Mouse (Mus musculus) hindbrain, embryonic 11.5 days (tissue): Measurements from ENCODE around the gene Tomm40l. TPM values are rescaled to one million over a fixed set of nuclear protein-coding genes. Genes with fewer than 3 reads are reported as not detected.

ENCODE experiments used
- ATAC-seq: fragments of 200-750 bp; cut with Nextera tagmentation; 2 replicates; pipeline ENCODE4 v1.8.0; 2017; ENCODE audit warnings: mild to moderate bottlenecking, moderate TSS enrichment, moderate library complexity; ENCODE audit not compliant: low FRiP score
- DNase-seq: peaks from one replicate; pipeline ENCODE4 v3.0.0-alpha.2; 2015; ENCODE audit warnings: low spot score
- H3K27ac ChIP-seq: fragments of 300-500 bp; sonication (generic); 2 replicates; pipeline ENCODE4 v1.5.1; 2014; ENCODE audit warnings: mild to moderate bottlenecking, low read depth, low read length
- H3K27me3 ChIP-seq: fragments of 300-500 bp; sonication (generic); 2 replicates; pipeline ENCODE4 v1.6.1; 2014; ENCODE audit warnings: mild to moderate bottlenecking, low read length, moderate library complexity, mixed read lengths; ENCODE audit not compliant: control insufficient read depth, insufficient read depth
- H3K36me3 ChIP-seq: fragments of 300-500 bp; sonication (generic); 2 replicates; pipeline ENCODE4 v1.6.1; 2014; ENCODE audit warnings: mild to moderate bottlenecking, low read length, moderate library complexity, mixed read lengths; ENCODE audit not compliant: control insufficient read depth, insufficient read depth
- H3K4me1 ChIP-seq: fragments of 300-500 bp; sonication (generic); replicated peaks from 2 replicates; pipeline ENCODE4 v1.6.1; 2014; ENCODE audit warnings: low read length, mixed read lengths; ENCODE audit not compliant: control insufficient read depth, insufficient read depth
- H3K4me2 ChIP-seq: fragments of 300-500 bp; sonication (generic); replicated peaks from 2 replicates; pipeline ENCODE4 v1.6.1; 2014; ENCODE audit warnings: mild to moderate bottlenecking, low read depth, low read length
- H3K4me3 ChIP-seq: fragments of 300-500 bp; sonication (generic); 2 replicates; pipeline ENCODE4 v1.5.1; 2014; ENCODE audit warnings: low read depth, low read length
- H3K9ac ChIP-seq: fragments of 300-500 bp; sonication (generic); 2 replicates; pipeline ENCODE4 v1.6.1; 2014; ENCODE audit warnings: low read depth, low read length
- H3K9me3 ChIP-seq: fragments of 300-500 bp; sonication (generic); 2 replicates; pipeline ENCODE4 v1.6.1; 2016; ENCODE audit warnings: low read length; ENCODE audit not compliant: control insufficient read depth
- WGBS: fragments of 180-500 bp; shearing (Covaris S2); extraction: QIAGEN DNeasy Blood & Tissue Kit; methylation state at CpG from one replicate; pipeline ENCODE4 v1.1.7; 2014; 5-methylcytosine and 5-hydroxymethylcytosine counted together
- polyA plus RNA-seq: library from polyadenylated mRNA; unstranded; fragments of >200 nt; fragmentation: Nextera tagmentation; extraction: Ambion mirVana; gene quantifications from 2 replicates; pipeline ENCODE4 v1.2.1, GENCODE M21; 2014

Gene Tomm40l
- polyA plus RNA-seq, 1 experiment from 2014 or later, result 23.5 TPM

DNA sequence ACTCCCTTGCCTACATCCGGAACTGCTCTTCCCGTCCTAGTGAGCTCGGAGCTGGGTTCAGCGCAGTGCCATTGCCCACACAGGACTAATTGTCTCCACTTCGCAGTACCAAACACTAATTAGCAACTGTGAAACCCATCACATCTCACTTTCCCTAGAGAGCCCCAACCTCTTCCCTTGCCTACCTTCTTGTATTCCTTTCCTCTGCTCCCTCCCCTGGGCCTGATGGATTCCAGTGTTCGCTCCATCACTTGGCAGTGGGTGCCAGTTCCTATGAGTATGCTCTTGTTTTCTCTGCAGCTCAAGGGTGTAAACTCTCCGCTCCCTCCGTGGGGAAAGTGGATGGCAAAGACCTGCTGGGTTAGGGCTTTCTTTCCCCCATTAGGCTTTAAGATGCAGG, 36.7 kb downstream of the Tomm40l start:
- Histone ChIP-seq H3K4me3 (no peak overlapping the region), H3K36me3 (no peaks in the 10 kb centered on the region), H3K4me2 (no peak overlapping the region), H3K4me1 (no peaks in the 10 kb centered on the region; the same call in 1 of the 2 replicates), H3K9me3 (no peaks in the 10 kb centered on the region), H3K27me3 (no peaks in the 10 kb centered on the region), H3K9ac (no peak overlapping the region), H3K27ac (no peak overlapping the region)
- DNase-seq (no peak), ATAC-seq (no peak)
- 71% methylated on average over 8 of the region's 8 CpGs for WGBS

DNA sequence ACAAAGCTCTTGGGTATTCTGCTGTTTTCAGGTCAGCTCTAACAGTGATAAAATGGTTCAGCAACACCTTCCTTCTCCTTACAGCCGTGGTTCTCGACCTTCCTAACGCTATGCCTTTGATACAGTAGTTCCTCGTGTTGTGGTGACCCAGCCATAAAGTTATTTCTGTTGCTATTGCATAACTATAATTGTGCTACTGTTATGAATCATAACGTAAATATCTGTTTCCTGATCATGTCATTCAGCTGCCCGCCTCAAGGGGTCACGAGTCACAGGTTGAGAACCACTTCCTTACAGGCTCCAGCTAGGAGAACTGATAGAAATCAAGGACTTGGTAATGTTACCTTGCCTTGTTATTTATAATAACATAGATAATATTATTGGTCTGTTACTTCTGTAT, 38.0 kb downstream of the Tomm40l start:
- no peak for ATAC-seq
- WGBS, result 83% methylated on average over 7 of the region's 7 CpGs

DNA sequence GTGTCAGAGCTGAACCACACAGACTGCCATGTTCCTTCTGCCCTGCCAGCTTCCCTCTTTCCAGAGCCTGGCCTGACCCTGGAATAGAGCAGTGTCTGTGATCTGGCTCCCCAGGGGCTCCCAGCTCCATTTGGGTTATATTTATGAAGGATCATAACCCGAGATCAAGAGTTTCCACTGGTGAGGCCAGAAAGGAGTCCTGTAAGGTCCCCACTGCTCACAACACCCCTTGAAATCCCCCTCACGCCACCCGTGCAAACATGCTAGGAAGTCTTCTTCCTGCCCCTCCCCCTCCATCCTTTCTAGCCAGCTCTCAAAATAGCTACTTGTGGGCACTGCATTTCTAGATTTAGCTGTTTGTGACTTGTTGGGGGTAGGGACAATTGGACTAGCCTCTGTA, 38.7 kb downstream of the Tomm40l start:
- no peak overlapping the region for H3K9ac ChIP-seq
- no peak for DNase-seq
- no peak overlapping the region for H3K4me3 ChIP-seq
- ATAC-seq, result no peak
- H3K27me3 ChIP-seq, result no peaks in the 10 kb centered on the region
- H3K4me1 ChIP-seq, result no peaks in the 10 kb centered on the region
- 54% methylated on average over 3 of the region's 3 CpGs for WGBS
- H3K27ac ChIP-seq, result no peak overlapping the region
- H3K36me3 ChIP-seq, result no peaks in the 10 kb centered on the region
- no peak overlapping the region for H3K4me2 ChIP-seq
- no peaks in the 10 kb centered on the region for H3K9me3 ChIP-seq

More for the DNA sequence above, 38.0 kb downstream of the Tomm40l start:
- H3K9me3 ChIP-seq, result no peaks in the 10 kb centered on the region
- no peak overlapping the region for H3K27ac ChIP-seq
- H3K4me1 ChIP-seq, result no peaks in the 10 kb centered on the region; the same call in 1 of the 2 replicates
- H3K9ac ChIP-seq, result no peak overlapping the region
- DNase-seq, result no peak
- no peaks in the 10 kb centered on the region for H3K27me3 ChIP-seq
- H3K4me3 ChIP-seq, result no peak overlapping the region
- no peaks in the 10 kb centered on the region for H3K36me3 ChIP-seq
- no peak overlapping the region for H3K4me2 ChIP-seq

DNA sequence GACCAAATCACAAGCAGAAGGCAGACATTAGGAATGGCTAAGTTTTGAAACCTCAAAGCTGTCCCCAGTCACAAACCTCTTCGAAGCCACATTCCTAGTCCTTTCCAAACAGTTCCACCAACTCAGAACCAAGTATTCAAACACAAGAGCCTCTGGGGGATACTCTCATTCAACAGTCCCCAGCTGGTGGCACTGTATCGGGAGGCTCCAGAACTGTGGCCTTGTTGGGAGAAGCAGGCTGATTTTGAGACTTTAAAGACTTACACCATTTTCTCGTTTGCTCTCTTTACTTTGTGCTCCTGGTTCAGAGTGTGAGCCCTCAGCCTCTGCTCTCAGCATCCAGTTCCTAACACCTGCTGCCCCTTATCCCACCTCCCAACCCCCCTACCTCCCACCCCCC, 39.3 kb downstream of the Tomm40l start:
- H3K36me3 ChIP-seq, result no peaks in the 10 kb centered on the region
- H3K27me3 ChIP-seq, result no peaks in the 10 kb centered on the region
- no peak overlapping the region for H3K4me2 ChIP-seq
- no peaks in the 10 kb centered on the region for H3K4me1 ChIP-seq
- DNase-seq (no peak), ATAC-seq (no peak)
- no peak overlapping the region for H3K9ac ChIP-seq
- 80% methylated on average over 3 of the region's 3 CpGs for WGBS
- H3K4me3 ChIP-seq, result no peak overlapping the region
- H3K9me3 ChIP-seq, result no peaks in the 10 kb centered on the region
- no peak overlapping the region for H3K27ac ChIP-seq

DNA sequence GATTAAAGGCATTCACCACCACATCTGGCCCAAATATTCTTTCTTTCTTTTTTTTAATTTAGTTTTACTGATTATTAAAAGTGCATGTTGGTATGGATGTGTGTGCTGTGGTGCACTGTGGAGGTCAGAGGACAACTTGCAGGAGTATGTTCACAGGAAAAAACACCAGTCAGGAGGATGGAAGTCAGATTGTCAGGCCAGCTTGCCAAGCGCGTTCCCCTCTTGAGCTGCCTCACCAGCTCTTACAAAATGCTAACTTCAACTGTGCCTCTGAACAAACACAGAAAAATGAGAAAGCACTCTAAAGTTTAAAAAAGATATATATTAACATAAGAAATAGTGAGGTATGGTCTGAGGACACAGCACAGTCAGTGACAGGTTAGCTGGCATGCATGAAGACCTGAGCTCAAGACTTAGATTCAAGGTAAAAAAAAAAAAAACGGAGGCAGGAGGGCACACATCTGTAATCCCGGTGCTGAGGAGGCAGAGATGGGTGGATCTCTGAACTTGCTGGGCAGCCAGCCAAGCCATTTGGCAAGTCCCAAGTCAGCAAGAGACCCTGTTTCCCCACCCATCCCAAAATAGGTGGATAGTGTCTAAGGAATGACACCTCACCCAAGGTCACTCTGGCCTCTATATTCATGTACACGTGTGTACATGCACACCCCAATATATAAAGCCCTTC, 42.7 kb downstream of the Tomm40l start:
- H3K4me3 ChIP-seq, result no peak overlapping the region
- H3K27ac ChIP-seq, result no peak overlapping the region
- H3K4me2 ChIP-seq, result no peak overlapping the region
- ATAC-seq, result no peak
- no peak for DNase-seq
- no peaks in the 10 kb centered on the region for H3K9me3 ChIP-seq
- no peaks in the 10 kb centered on the region for H3K36me3 ChIP-seq
- no peaks in the 10 kb centered on the region for H3K4me1 ChIP-seq
- WGBS, result 84% methylated on average over 5 of the region's 5 CpGs
- no peak overlapping the region for H3K9ac ChIP-seq
- no peaks in the 10 kb centered on the region for H3K27me3 ChIP-seq

DNA sequence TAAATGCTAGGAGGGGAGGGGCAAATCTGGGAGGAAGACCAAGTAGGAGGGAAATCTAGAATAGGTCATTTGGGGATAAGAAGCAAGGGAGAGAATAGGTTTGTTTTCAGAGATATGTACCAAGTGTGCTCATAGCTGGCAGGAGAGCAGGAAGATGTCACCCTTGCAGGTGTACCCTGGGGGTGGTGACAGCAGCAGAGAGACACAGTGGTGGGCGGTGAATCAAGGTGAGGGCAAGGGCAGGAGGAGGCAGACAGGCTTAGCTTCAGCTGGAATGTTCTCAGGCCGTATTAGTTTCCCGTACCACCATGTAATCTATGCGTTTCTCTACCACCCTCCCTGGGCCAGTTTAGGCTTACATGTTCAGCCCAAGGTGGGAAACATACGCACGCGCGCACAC, 49.5 kb downstream of the Tomm40l start:
- Histone ChIP-seq H3K36me3 (no peaks in the 10 kb centered on the region), H3K9me3 (no peaks in the 10 kb centered on the region), H3K9ac (no peak overlapping the region), H3K27me3 (no peaks in the 10 kb centered on the region), H3K4me3 (no peak overlapping the region), H3K4me2 (no peak overlapping the region), H3K27ac (no peak overlapping the region), H3K4me1 (no peaks in the 10 kb centered on the region)
- 93% methylated on average over 8 of the region's 8 CpGs for WGBS
- no peak for DNase-seq
- no peak for ATAC-seq

DNA sequence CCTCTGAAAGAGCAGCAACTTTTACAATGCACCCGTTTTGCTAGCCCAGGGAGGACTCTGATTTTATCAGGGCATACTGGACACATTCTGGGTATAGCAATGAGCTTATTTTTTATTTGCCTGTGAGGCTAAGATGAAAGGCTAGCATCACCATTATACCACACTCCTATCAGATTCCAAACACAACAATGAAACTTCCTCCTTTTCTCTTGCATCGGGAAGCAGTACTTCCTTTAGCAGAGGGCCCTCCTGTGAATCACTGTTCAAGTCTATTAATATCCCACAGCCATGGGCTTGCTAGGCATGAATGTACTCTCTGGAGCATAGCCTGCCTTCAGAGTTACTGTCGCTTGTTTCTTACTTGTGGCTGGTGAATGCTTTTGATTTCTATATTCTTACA, 51.2 kb downstream of the Tomm40l start:
- no peak overlapping the region for H3K9ac ChIP-seq
- 64% methylated on average over 3 of the region's 3 CpGs for WGBS
- no peaks in the 10 kb centered on the region for H3K9me3 ChIP-seq
- no peaks in the 10 kb centered on the region for H3K36me3 ChIP-seq
- ATAC-seq (no peak), DNase-seq (no peak)
- H3K27ac ChIP-seq, result no peak overlapping the region
- no peaks in the 10 kb centered on the region for H3K4me1 ChIP-seq
- no peak overlapping the region for H3K4me3 ChIP-seq
- H3K4me2 ChIP-seq, result no peak overlapping the region
- no peaks in the 10 kb centered on the region for H3K27me3 ChIP-seq

DNA sequence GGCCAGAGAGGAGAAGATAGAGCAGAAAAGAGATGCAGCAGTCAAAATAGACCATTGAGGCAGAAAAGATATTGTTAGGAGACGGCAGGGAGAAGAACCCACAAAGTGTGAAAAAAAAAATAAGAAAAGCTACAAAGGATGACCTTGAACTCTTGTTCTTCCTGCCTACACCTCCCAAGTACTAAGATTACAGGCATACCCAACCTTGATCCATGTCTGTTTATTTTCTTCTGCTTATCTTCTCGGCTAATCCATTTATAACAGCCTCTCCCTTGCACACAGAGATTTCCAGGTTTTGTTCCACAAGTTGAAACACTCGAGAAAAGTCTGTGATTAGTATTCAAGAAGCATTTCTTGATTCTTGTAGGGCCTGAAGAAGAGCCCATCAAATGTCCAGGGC, 52.4 kb downstream of the Tomm40l start:
- Histone ChIP-seq H3K27ac (no peak overlapping the region), H3K9me3 (no peaks in the 10 kb centered on the region), H3K27me3 (no peaks in the 10 kb centered on the region), H3K4me1 (no peaks in the 10 kb centered on the region), H3K36me3 (no peaks in the 10 kb centered on the region), H3K4me2 (no peak overlapping the region), H3K9ac (no peak overlapping the region), H3K4me3 (no peak overlapping the region)
- ATAC-seq, result no peak
- DNase-seq, result no peak
- WGBS, result 72% methylated on average over 3 of the region's 3 CpGs

DNA sequence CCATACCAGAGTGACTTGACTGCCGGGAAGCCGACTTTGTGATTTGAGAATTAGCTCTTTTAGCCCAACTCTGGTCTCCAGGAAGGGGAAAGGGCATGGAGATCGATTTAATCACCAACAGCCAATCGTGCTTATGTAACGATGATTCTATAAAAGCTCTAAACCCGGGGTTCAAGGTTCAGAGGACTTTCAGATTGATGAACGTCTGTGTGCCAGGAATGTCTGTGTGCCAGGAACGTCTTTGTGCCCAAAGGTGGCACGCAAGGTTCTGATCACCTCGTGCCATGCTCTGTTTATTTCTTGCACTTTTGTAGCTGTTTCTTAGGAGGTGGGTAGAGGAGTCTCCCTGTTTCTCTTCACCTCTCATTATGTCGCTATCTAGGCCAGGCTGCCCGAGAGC, 53.4 kb downstream of the Tomm40l start:
- Histone ChIP-seq H3K9me3 (no peaks in the 10 kb centered on the region), H3K9ac (no peak overlapping the region), H3K4me3 (no peak overlapping the region), H3K4me2 (no peak overlapping the region), H3K27ac (no peak overlapping the region), H3K36me3 (no peaks in the 10 kb centered on the region), H3K27me3 (no peaks in the 10 kb centered on the region), H3K4me1 (no peaks in the 10 kb centered on the region)
- 89% methylated on average over 12 of the region's 12 CpGs for WGBS
- no peak for ATAC-seq
- DNase-seq, result no peak
